Comparison of ENCODE assay signal across 14 mouse cellular contexts in the genomic region with DNA sequence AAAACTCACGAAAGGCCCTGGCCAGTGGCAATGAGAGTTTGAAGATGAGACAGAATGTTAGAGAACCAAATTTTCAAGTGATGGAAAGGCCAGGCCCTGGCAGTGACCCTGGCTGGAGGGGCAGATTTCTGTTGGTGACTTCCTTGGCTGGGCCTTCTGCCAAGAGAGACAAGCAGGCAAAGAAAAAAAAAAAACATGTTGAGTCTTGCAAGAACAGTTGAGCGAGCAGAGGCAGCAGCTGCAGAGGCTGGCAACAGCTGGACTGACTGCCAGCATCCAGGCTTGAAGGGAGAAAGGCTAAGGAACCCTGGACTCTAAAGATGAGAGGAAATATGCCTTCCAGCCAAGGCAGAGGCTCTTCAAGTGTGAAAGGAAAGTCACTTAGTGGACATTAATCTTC. TPM values are rescaled to one million over a fixed set of nuclear protein-coding genes. Genes with fewer than 3 reads are reported as not detected.
A peak's percentile ranks its signal among the peaks of the same experiment; 100 is the strongest.
DNase-seq lines count a peak whose midpoint lies in the region; ATAC-seq lines count a peak whose summit lies in the region.
"Had no signal": no experiment of that assay in that cellular context is flagged by ENCODE, and none has a peak within 500 bp of the region (broad histone marks: within the 10 kb centered on the region; RNA-seq: fewer than 3 reads in every experiment).

No protein-coding gene starts in this region.

- no peaks in the 10 kb centered on the region for H3K4me1 ChIP-seq in forebrain, embryonic 11.5 days (replicated peaks; ENCODE audit: control insufficient read depth, insufficient read depth, low read length)
- no peaks in the 10 kb centered on the region for H3K4me1 ChIP-seq in forebrain, embryonic 15.5 days
- H3K4me1 ChIP-seq in lung, embryonic 16.5 days (replicated peaks; ENCODE audit: control insufficient read depth, insufficient read depth, low read length): no peaks in the 10 kb centered on the region

- DNase-seq in forebrain, embryonic 11.5 days (ENCODE audit: low spot score): peak; percentile 7
- DNase-seq in lung, adult 18-20 months: no peak
- DNase-seq in adrenal gland, adult 8-10 months: peak; percentile 10
- DNase-seq in kidney, postnatal 36 days: peak; percentile 33 to 56
- no peak for DNase-seq in thymus, postnatal 4 days
- no peak for DNase-seq in T-cell, adult 2 months (ENCODE audit: low spot score)
- DNase-seq: cerebellum, adult 2 months; embryo, embryonic 11 days; right cerebral cortex, adult 18-20 months had no signal

- no peak overlapping the region for H3K9ac ChIP-seq in forebrain, embryonic 11.5 days (ENCODE audit: low read length)
- no peak overlapping the region for H3K9ac ChIP-seq in forebrain, embryonic 15.5 days (replicated peaks)
- H3K9ac ChIP-seq in lung, embryonic 16.5 days (ENCODE audit: low read length): no peak overlapping the region
- H3K9ac ChIP-seq: hindbrain, embryonic 12.5 days; midbrain, embryonic 13.5 days had no signal

- H3K36me3 ChIP-seq in forebrain, embryonic 11.5 days (ENCODE audit: control insufficient read depth, insufficient read depth, low read length): no peaks in the 10 kb centered on the region
- H3K36me3 ChIP-seq in forebrain, embryonic 15.5 days: no peaks in the 10 kb centered on the region
- no peaks in the 10 kb centered on the region for H3K36me3 ChIP-seq in lung, embryonic 16.5 days (ENCODE audit: control insufficient read depth, insufficient read depth, low read length)
- H3K36me3 ChIP-seq: hindbrain, embryonic 12.5 days; midbrain, embryonic 13.5 days had no signal

- no peak overlapping the region for H3K4me2 ChIP-seq in forebrain, embryonic 11.5 days (ENCODE audit: low read depth, low read length, severe bottlenecking)
- no peak overlapping the region for H3K4me2 ChIP-seq in forebrain, embryonic 15.5 days (replicated peaks)
- no peak overlapping the region for H3K4me2 ChIP-seq in lung, embryonic 16.5 days (ENCODE audit: low read depth, low read length)
- H3K4me2 ChIP-seq: hindbrain, embryonic 12.5 days; midbrain, embryonic 13.5 days had no signal

- ATAC-seq in forebrain, embryonic 11.5 days (replicated peaks; ENCODE audit: low FRiP score): no peak
- ATAC-seq in forebrain, embryonic 15.5 days (replicated peaks): no peak
- ATAC-seq in lung, embryonic 16.5 days (ENCODE audit: low read depth): 0 out of 2 replicates have a peak, but pooled peaks have one; percentile 31
- ATAC-seq: intestine, embryonic 16.5 days; midbrain, embryonic 13.5 days had no signal

- H3K27me3 ChIP-seq in forebrain, embryonic 11.5 days (ENCODE audit: control insufficient read depth, insufficient read depth, low read length): no peaks in the 10 kb centered on the region
- no peaks in the 10 kb centered on the region for H3K27me3 ChIP-seq in forebrain, embryonic 15.5 days
- no peaks in the 10 kb centered on the region for H3K27me3 ChIP-seq in lung, embryonic 16.5 days (ENCODE audit: control insufficient read depth, insufficient read depth, low read depth, low read length)
- H3K27me3 ChIP-seq: hindbrain, embryonic 12.5 days; midbrain, embryonic 13.5 days had no signal

- no peaks in the 10 kb centered on the region for H3K9me3 ChIP-seq in forebrain, embryonic 11.5 days (ENCODE audit: control insufficient read depth, low read length)
- no peaks in the 10 kb centered on the region for H3K9me3 ChIP-seq in forebrain, embryonic 15.5 days
- H3K9me3 ChIP-seq in lung, embryonic 16.5 days (ENCODE audit: control insufficient read depth, low read length): no peaks in the 10 kb centered on the region
- H3K9me3 ChIP-seq: hindbrain, embryonic 12.5 days; midbrain, embryonic 13.5 days had no signal

- H3K27ac ChIP-seq in forebrain, embryonic 11.5 days (ENCODE audit: low read depth, low read length): no peak overlapping the region
- no peak overlapping the region for H3K27ac ChIP-seq in forebrain, embryonic 15.5 days (replicated peaks)
- H3K27ac ChIP-seq in lung, embryonic 16.5 days (ENCODE audit: low read length): no peak overlapping the region
- H3K27ac ChIP-seq: hindbrain, embryonic 12.5 days; midbrain, embryonic 13.5 days had no signal

- H3K4me3 ChIP-seq in forebrain, embryonic 11.5 days (ENCODE audit: low read depth, low read length): no peak overlapping the region
- H3K4me3 ChIP-seq in forebrain, embryonic 15.5 days: no peak overlapping the region
- H3K4me3 ChIP-seq in lung, embryonic 16.5 days (ENCODE audit: low read length): no peak overlapping the region
- H3K4me3 ChIP-seq: hindbrain, embryonic 12.5 days; midbrain, embryonic 13.5 days had no signal

- 80% methylated on average over 2 of the region's 2 CpGs for WGBS in forebrain, embryonic 11.5 days
- 85% methylated on average over 2 of the region's 2 CpGs for WGBS in forebrain, embryonic 15.5 days
- WGBS in lung, embryonic 16.5 days: 31% methylated on average over 2 of the region's 2 CpGs

RNA-seq across cellular contexts. Expression of gene Mex3b, which starts 28.5 kb away (rescaled TPM):
- polyA plus RNA-seq in forebrain, embryonic 11.5 days (2014; fragmentation: Nextera tagmentation; extraction: Ambion mirVana): 36.0 and 42.7 TPM in 2 replicates
- polyA plus RNA-seq in forebrain, embryonic 15.5 days (2015; fragmentation: Nextera tagmentation; extraction: Ambion mirVana): 50.2 and 51.2 TPM in 2 replicates
- polyA plus RNA-seq in lung, embryonic 16.5 days (2015; fragmentation: Nextera tagmentation; extraction: Ambion mirVana): 8.5 and 8.7 TPM in 2 replicates
- total RNA-seq in adrenal gland, adult 8-10 months (2022): 1 to 10 TPM; 1.8 to 2.6 (median 1.9) TPM

Comparison
In these comparisons a context has a peak if more than half of its experiments do, and no peak if none do; other contexts are left out.
1. DNase-seq: peak in forebrain, embryonic 11.5 days (single experiment), adrenal gland, adult 8-10 months (single experiment) and kidney, postnatal 36 days (2 of 2); none in lung, adult 18-20 months (0 of 2), thymus, postnatal 4 days (single experiment) and T-cell, adult 2 months (single experiment).